In the genomic region with DNA sequence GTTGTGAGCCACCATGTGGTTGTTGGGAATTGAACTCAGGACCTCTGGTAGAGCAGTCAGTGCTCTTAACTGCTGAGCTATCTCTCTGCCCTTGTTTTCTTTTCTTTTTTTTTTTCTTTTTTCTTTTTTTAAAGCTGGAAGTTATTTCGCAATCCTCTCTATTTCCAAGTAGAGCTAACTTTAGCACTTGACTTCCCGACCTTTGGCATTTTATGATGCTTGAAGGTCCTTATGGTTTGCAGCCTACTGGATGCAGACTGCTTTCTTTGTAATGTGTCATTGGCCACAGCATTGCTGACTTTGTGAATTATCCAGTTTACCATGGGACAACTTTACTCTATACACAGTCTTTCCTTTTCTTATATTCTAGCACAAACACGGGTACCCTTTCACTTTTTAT, we compare ENCODE assay signal across 26 mouse cellular contexts.
DNase-seq lines count a peak whose midpoint lies in the region; ATAC-seq and TF ChIP-seq lines count a peak whose summit lies in the region.
"Had no signal": no experiment of that assay in that cellular context is flagged by ENCODE, and none has a peak within 500 bp of the region (broad histone marks: within the 10 kb centered on the region; RNA-seq: fewer than 3 reads in every experiment).

No protein-coding gene starts in this region.

- no peaks in the 10 kb centered on the region for H3K27me3 ChIP-seq in midbrain, postnatal 0 days (ENCODE audit: insufficient read depth, low read length)
- H3K27me3 ChIP-seq: embryonic facial prominence, embryonic 15.5 days; heart, embryonic 13.5 days; lung, embryonic 15.5 days; midbrain, embryonic 15.5 days had no signal

- H3K9ac ChIP-seq in midbrain, postnatal 0 days (replicated peaks; ENCODE audit: low read length, poor library complexity, severe bottlenecking) = no peak overlapping the region
- H3K9ac ChIP-seq: embryonic facial prominence, embryonic 15.5 days; forebrain, postnatal 0 days; heart, embryonic 13.5 days; hindbrain, embryonic 14.5 days; lung, embryonic 15.5 days; midbrain, embryonic 15.5 days had no signal

- H3K4me1 ChIP-seq in midbrain, postnatal 0 days (ENCODE audit: insufficient read depth, low read length) = 0 out of 2 replicates have a peak, but pooled peaks cover under 1% of the 10 kb centered on the region
- H3K4me1 ChIP-seq: embryonic facial prominence, embryonic 15.5 days had no signal

- no peak overlapping the region for H3K27ac ChIP-seq in midbrain, postnatal 0 days (ENCODE audit: low read depth, low read length)
- H3K27ac ChIP-seq: embryonic facial prominence, embryonic 15.5 days; forebrain, embryonic 10.5 days; heart, embryonic 13.5 days; hindbrain, embryonic 14.5 days; left cerebral cortex, adult 2 months; limb, embryonic 10.5 days; lung, embryonic 15.5 days; midbrain, embryonic 15.5 days had no signal

- no peak for TF ChIP-seq CTCF in midbrain, postnatal 0 days (IDR thresholded peaks at IDR 0.05)

- no peak overlapping the region for H3K4me3 ChIP-seq in midbrain, postnatal 0 days (ENCODE audit: low read depth, low read length)
- H3K4me3 ChIP-seq: embryonic facial prominence, embryonic 15.5 days; forebrain, embryonic 10.5 days; heart, embryonic 13.5 days; left cerebral cortex, adult 2 months; limb, embryonic 10.5 days; lung, embryonic 15.5 days; midbrain, embryonic 15.5 days had no signal

- H3K36me3 ChIP-seq in midbrain, postnatal 0 days (ENCODE audit: insufficient read depth, low read length) = no peaks in the 10 kb centered on the region
- H3K36me3 ChIP-seq: embryonic facial prominence, embryonic 15.5 days; forebrain, embryonic 10.5 days; heart, embryonic 13.5 days; limb, embryonic 10.5 days; lung, embryonic 15.5 days; midbrain, embryonic 15.5 days had no signal

- peak; percentile 52 for DNase-seq in heart, adult 11 months
- DNase-seq in heart, postnatal 4 days = no peak
- DNase-seq in kidney, postnatal 36 days = peak; percentile 17 to 56
- DNase-seq in kidney, postnatal 10 days = no peak
- peak; percentile 63 for DNase-seq in adipocyte (ENCODE audit: low spot score)
- DNase-seq in lung, postnatal 36 days = peak; percentile 68
- no peak for DNase-seq in midbrain, postnatal 0 days (ENCODE audit: low spot score)
- no peak for DNase-seq in urinary bladder, postnatal 25 days (ENCODE audit: low spot score)
- DNase-seq: adrenal gland, postnatal 10 days; B cell, adult 2 months; cerebellum, adult 18-20 months; cerebellum, postnatal 36 days; forebrain, postnatal 0 days; heart, adult 18-20 months; layer of hippocampus, adult 9-11 months; right cerebral cortex, postnatal 25 days; thymus, adult 2 months had no signal

- ATAC-seq in midbrain, postnatal 0 days (ENCODE audit: low FRiP score) = no peak
- ATAC-seq: forebrain, postnatal 0 days; midbrain, embryonic 15.5 days had no signal

- WGBS in midbrain, postnatal 0 days = 84% methylated on average over 3 of the region's 3 CpGs

- no peaks in the 10 kb centered on the region for H3K9me3 ChIP-seq in midbrain, postnatal 0 days (ENCODE audit: low read length)
- H3K9me3 ChIP-seq: embryonic facial prominence, embryonic 15.5 days; forebrain, embryonic 10.5 days; heart, embryonic 13.5 days; limb, embryonic 10.5 days; lung, embryonic 15.5 days; midbrain, embryonic 15.5 days had no signal

- no peak overlapping the region for H3K4me2 ChIP-seq in midbrain, postnatal 0 days (ENCODE audit: low read depth, low read length, poor library complexity, severe bottlenecking)
- H3K4me2 ChIP-seq: embryonic facial prominence, embryonic 15.5 days; heart, embryonic 13.5 days; hindbrain, embryonic 14.5 days; liver, embryonic 11.5 days; lung, embryonic 15.5 days; midbrain, embryonic 15.5 days had no signal

Comparison
In these comparisons a context has a peak if more than half of its experiments do, and no peak if none do; other contexts are left out.
1. DNase-seq: peak in heart, adult 11 months (single experiment), kidney, postnatal 36 days (2 of 2), adipocyte (single experiment) and lung, postnatal 36 days (single experiment); none in heart, postnatal 4 days (single experiment), kidney, postnatal 10 days (single experiment), midbrain, postnatal 0 days (single experiment) and urinary bladder, postnatal 25 days (single experiment).